Mouse (Mus musculus) MEL (cell line): ENCODE measurements around the gene Pard3b. TPM values are rescaled to one million over a fixed set of nuclear protein-coding genes. Genes with fewer than 3 reads are reported as not detected.

Source experiments
- DNase-seq: peaks from one replicate; pipeline ENCODE4 v3.0.0; 2011; ENCODE audit warnings: low read depth, low spot score
- H3K27ac ChIP-seq: 2 replicates; pipeline ENCODE4 v1.5.1; 2012; ENCODE audit warnings: low read depth, mild to moderate bottlenecking, control low read depth, low read length, moderate library complexity; ENCODE audit not compliant: control insufficient read depth
- H3K27me3 ChIP-seq, 2 experiments: fragments of 150-350 bp in 1 of 2; sonication (generic) in 1 of 2; 2 replicates each; pipeline ENCODE4 v1.6.1; 2012; ENCODE audit warnings: low read length in 2 of 2, mild to moderate bottlenecking in 2 of 2, improper control_type of control experiment in 1 of 2, moderate library complexity in 1 of 2; ENCODE audit not compliant: insufficient read depth in 2 of 2, control insufficient read depth in 1 of 2
- H3K36me3 ChIP-seq, 2 experiments: 2 replicates each; pipeline ENCODE4 v1.6.1; 2012 to 2014; ENCODE audit warnings: low read length in 2 of 2, improper control_type of control experiment in 1 of 2, inconsistent platforms in 1 of 2, mild to moderate bottlenecking in 1 of 2; ENCODE audit not compliant: insufficient read depth in 2 of 2, control insufficient read depth in 1 of 2
- H3K4me1 ChIP-seq, 2 experiments: fragments of 150-350 bp in 1 of 2; sonication (generic) in 1 of 2; 2 replicates each; pipeline ENCODE4 v1.6.1; 2012; ENCODE audit warnings: low read length in 2 of 2, improper control_type of control experiment in 1 of 2, mild to moderate bottlenecking in 1 of 2; ENCODE audit not compliant: insufficient read depth in 2 of 2, control insufficient read depth in 1 of 2
- H3K4me3 ChIP-seq, 2 experiments: fragments of 150-350 bp in 1 of 2; sonication (generic) in 1 of 2; 2 replicates each; pipeline ENCODE4 v1.5.1; 2012; ENCODE audit warnings: low read depth in 2 of 2, low read length in 2 of 2, mild to moderate bottlenecking in 2 of 2, moderate library complexity in 2 of 2, control low read depth in 1 of 2, improper control_type of control experiment in 1 of 2; ENCODE audit not compliant: control insufficient read depth in 1 of 2, insufficient read depth in 1 of 2
- H3K79me2 ChIP-seq: 2 replicates; pipeline ENCODE4 v1.6.1; 2012; ENCODE audit warnings: mild to moderate bottlenecking, low read length, moderate library complexity; ENCODE audit not compliant: control insufficient read depth, poor library complexity, insufficient read depth
- H3K9ac ChIP-seq: 2 replicates; pipeline ENCODE4 v1.6.1; 2012; ENCODE audit warnings: low read depth, mild to moderate bottlenecking, control low read depth, low read length, moderate library complexity; ENCODE audit not compliant: control insufficient read depth, poor library complexity, severe bottlenecking
- H3K9me3 ChIP-seq: fragments of 150-350 bp; sonication (generic); replicated peaks from 2 replicates; pipeline ENCODE4 v1.6.1; 2012; ENCODE audit warnings: mild to moderate bottlenecking, low read length, improper control_type of control experiment, moderate library complexity; ENCODE audit not compliant: insufficient read depth
- E2F4 ChIP-seq: IDR thresholded peaks from 2 replicates; pipeline ENCODE4 v1.6.1; 2011; ENCODE audit warnings: low read depth, low read length, improper control_type of control experiment, borderline replicate concordance
- ELF1 ChIP-seq: IDR thresholded peaks from 2 replicates; pipeline ENCODE4 v1.6.1; 2014; ENCODE audit warnings: low read depth, mild to moderate bottlenecking, inconsistent platforms, low read length, improper control_type of control experiment, moderate library complexity
- GABPA ChIP-seq: IDR thresholded peaks from 2 replicates; pipeline ENCODE4 v1.6.1; 2012; ENCODE audit warnings: low read depth, mild to moderate bottlenecking, inconsistent platforms, low read length, improper control_type of control experiment, moderate library complexity
- HCFC1 ChIP-seq: IDR thresholded peaks from 2 replicates; pipeline ENCODE4 v1.6.1; 2012; ENCODE audit warnings: low read depth, mild to moderate bottlenecking, inconsistent platforms, low read length, improper control_type of control experiment, moderate library complexity
- KAT2A ChIP-seq: conservative IDR thresholded peaks from 2 replicates; pipeline ENCODE4 v1.6.1; 2012; ENCODE audit warnings: low read depth, low read length, improper control_type of control experiment, inconsistent platforms
- MAFK ChIP-seq: IDR thresholded peaks from 2 replicates; pipeline ENCODE4 v1.6.1; 2011; ENCODE audit warnings: low read depth, mild to moderate bottlenecking, low read length, improper control_type of control experiment, borderline replicate concordance
- MXI1 ChIP-seq: IDR thresholded peaks from 2 replicates; pipeline ENCODE4 v1.6.1; 2011; ENCODE audit warnings: mild to moderate bottlenecking, low read depth, low read length, improper control_type of control experiment
- RAD21 ChIP-seq: IDR thresholded peaks from 2 replicates; pipeline ENCODE4 v1.6.1; 2011; ENCODE audit warnings: mild to moderate bottlenecking, low read depth, low read length, improper control_type of control experiment
- RCOR1 ChIP-seq: IDR thresholded peaks from 2 replicates; pipeline ENCODE4 v1.6.1; 2012; ENCODE audit warnings: low read depth, mild to moderate bottlenecking, inconsistent platforms, low read length, improper control_type of control experiment
- ZC3H11A ChIP-seq: IDR thresholded peaks from 2 replicates; pipeline ENCODE4 v1.6.1; 2012; ENCODE audit warnings: low read depth, mild to moderate bottlenecking, inconsistent platforms, low read length, improper control_type of control experiment
- ZMIZ1 ChIP-seq: IDR thresholded peaks from 2 replicates; pipeline ENCODE4 v1.6.1; 2012; ENCODE audit warnings: low read depth, mild to moderate bottlenecking, inconsistent platforms, low read length, improper control_type of control experiment, moderate library complexity
- polyA plus RNA-seq, 2 experiments: library from polyadenylated mRNA; stranded (reverse) in 1 of 2; unstranded in 1 of 2; fragments of >175 nt in 1 of 2; fragments of >200 nt in 1 of 2; gene quantifications; 2 replicates each; pipeline versions ENCODE4 v1.2.1 to v1.2.4; 2012; ENCODE audit warnings: low replicate concordance in 2 of 2, low read depth in 1 of 2; ENCODE audit not compliant: insufficient read length in 2 of 2, insufficient read depth in 1 of 2, missing spikeins in 1 of 2
- total RNA-seq: library from RNA; depleted of rRNA; stranded (reverse); fragments of 300-350 nt; gene quantifications from 2 replicates; pipeline ENCODE4 v1.2.3, GENCODE M21; 2012

The Pard3b gene
- total and polyA plus RNA-seq, 3 experiments, result not detected

DNA sequence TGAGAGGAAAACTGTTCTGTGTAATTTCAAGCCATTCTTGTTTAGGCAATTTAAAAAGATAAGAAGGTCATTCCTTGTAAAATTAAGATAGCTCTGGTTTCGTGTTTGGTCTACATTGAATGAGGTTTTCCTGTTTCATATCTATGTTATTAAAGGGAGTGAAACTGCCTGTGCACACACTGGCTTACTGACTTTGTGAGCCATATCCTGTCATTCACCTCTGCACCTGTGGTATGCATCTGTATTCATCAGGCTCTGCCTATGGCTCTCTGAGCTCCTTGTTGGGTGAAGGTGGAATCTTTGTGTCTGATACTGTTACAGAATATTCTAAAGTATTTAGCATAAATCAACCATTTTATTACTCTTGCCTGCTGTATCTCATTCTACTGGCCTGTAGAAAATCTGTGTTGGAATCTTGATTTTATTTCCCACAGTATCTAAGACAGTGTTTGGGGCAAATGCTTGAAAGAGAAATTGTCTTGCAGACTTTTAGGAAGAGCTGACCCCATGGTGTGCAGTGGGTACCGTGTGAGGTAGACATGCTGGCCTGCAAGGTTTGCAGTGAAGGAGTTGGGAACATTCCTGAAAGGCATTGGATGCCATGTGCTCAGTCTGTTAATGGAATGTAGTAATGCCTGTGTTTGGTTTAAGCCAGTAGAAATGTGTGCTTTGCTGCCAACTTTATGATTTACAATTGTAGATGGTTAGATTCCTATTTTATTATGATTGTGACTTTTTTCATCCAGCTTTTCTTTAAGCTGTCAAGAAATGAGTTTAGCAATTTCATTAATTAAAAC, 228.9 kb downstream of the Pard3b start:
- TF ChIP-seq MXI1 (no peak), ZC3H11A (no peak)
- Histone ChIP-seq H3K4me3 (no peak overlapping the region), H3K27me3 (no peaks in the 10 kb centered on the region), H3K79me2 (no peaks in the 10 kb centered on the region), H3K4me1 (no peaks in the 10 kb centered on the region), H3K9ac (no peak overlapping the region), H3K36me3 (no peaks in the 10 kb centered on the region), H3K9me3 (no peaks in the 10 kb centered on the region), H3K27ac (no peak overlapping the region)
- DNase-seq, result no peak

DNA sequence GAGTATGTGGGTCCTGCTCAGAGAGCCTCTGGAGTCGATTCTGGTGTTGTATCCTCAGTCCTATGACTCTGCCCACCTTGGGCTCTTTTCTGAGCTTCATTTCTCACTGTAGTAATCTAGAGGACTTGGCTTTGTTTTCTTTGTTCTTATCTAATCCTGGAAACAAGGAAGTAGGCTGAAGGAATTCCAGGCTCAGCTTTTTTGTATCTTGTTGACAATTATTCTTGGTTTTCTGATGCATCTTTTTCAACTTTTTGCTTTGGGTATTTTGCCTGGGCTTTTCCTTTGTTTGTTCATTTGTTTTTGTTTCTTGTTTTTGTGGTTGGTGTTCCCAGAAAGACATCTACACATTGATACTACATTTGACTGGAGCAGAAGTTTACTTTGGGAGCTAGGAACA, 236.3 kb downstream of the Pard3b start:
- no peak overlapping the region for H3K9ac ChIP-seq
- H3K79me2 ChIP-seq, result no peaks in the 10 kb centered on the region
- TF ChIP-seq ZMIZ1, result no peak
- TF ChIP-seq KAT2A, result no peak
- TF ChIP-seq E2F4, result no peak
- TF ChIP-seq GABPA, result no peak
- TF ChIP-seq HCFC1, result no peak
- TF ChIP-seq, all 39 proteins: peak for 0
- DNase-seq, result no peak
- Histone ChIP-seq H3K9me3 (no peaks in the 10 kb centered on the region), H3K36me3 (no peaks in the 10 kb centered on the region), H3K4me3 (no peak overlapping the region), H3K27ac (no peak overlapping the region), H3K27me3 (no peaks in the 10 kb centered on the region), H3K4me1 (no peaks in the 10 kb centered on the region)

DNA sequence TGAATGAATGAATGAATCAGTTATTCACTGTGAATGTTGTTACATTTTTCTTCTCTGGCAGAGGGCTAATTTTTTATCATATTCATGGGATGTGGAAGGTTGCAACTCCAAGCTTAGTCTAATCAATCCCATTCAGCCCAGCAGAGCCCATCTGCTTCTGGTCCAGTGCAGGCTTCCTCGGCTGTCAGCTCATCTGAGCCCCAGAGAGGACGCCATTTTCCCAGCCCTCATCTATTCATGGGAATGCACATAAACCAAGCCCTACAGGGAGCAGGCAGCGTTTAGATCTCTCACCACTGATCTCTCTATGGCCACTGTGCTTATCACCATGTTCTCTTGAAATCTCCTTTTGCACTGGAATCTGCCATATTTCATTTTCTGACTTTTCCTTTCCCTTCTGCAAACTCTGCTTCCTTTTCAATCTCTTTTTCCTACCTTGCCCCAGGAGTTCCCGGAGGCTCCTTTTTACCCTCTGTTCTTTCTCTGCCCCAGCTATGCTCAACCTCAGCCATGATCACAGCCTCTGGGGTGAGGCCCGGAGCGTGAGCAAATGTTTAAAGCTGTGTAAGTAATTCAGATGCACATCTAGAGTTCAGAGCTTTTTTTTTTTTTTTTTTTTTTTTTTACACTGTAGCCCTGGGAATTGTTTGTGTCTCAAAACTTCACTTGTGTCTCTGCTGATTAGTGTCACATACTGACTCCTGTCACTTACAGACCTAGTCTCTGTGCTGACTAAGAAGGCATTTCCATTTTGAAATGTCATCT, 241.3 kb downstream of the Pard3b start:
- Histone ChIP-seq H3K27ac (no peak overlapping the region), H3K4me3 (no peak overlapping the region), H3K79me2 (no peaks in the 10 kb centered on the region), H3K27me3 (no peaks in the 10 kb centered on the region), H3K4me1 (no peaks in the 10 kb centered on the region), H3K9me3 (no peaks in the 10 kb centered on the region), H3K9ac (no peak overlapping the region), H3K36me3 (no peaks in the 10 kb centered on the region)
- TF ChIP-seq ELF1, result no peak
- no peak for TF ChIP-seq RAD21
- no peak for TF ChIP-seq ZC3H11A
- no peak for TF ChIP-seq KAT2A
- no peak for TF ChIP-seq MAFK
- no peak for TF ChIP-seq RCOR1
- DNase-seq, result no peak
